Comparison of ENCODE assay signal across 8 mouse cellular contexts in the genomic region with DNA sequence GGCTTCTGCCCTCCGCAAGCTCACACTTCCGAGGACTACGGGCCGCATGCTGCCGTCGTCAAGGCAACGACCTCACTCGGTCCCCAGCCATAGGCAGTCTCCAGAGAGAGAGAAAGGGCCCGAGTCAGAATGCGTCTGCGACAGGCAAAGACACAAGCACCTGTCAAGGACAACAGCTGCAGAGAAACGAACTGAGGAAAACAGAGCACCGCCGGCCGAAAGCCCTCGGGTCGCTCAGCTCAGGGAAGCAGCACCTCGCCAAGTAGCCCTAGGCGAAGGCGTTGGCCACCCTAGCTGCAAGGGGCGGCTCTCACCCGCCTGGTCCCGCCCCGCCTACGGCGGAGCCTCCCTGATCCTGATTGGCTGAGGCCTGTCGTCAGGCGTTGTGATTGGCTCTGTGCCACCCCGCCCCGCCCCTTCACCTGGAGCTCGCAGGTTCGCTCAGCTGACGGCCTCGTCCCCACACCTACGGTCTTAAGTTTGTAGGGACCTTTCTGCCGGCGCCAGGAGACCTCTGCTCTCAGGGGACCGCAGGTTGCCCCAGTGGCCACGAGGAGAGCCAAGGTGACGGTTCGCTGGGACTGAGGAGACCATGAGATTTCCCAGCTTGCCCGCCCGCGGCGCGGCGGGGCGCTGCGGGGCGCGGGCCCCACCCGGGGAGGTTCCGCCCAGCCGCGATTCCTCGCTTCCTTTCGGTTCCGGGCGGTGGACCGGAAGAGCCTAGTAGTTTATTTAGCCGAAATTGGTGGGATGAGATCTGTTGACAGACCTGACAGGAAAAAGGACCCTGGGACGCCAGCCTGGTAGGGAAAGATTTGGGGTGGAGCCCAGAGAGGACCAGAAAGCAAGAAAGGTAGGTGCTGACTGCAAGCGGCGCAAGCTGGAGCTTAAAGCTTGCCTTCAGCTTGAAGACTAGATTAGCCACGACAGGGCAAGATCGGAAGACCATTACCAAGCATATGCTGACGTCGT. TPM values are rescaled to one million over a fixed set of nuclear protein-coding genes. Genes with fewer than 3 reads are reported as not detected.
DNase-seq lines count a peak whose midpoint lies in the region; ATAC-seq lines count a peak whose summit lies in the region.

No protein-coding gene starts in this region.

- intact Hi-C loops in left cerebral cortex, postnatal 14 days (cut with DNase I), result no loop called here

- H3K4me2 ChIP-seq in intestine, embryonic 14.5 days (ENCODE audit: low read length), result peak overlapping the region; percentile 93

- ATAC-seq in intestine, embryonic 14.5 days (replicated peaks; ENCODE audit: low FRiP score, low TSS enrichment, low read depth), result peak; percentile 100

- H3K27me3 ChIP-seq in intestine, embryonic 14.5 days (replicated peaks; ENCODE audit: control insufficient read depth, insufficient read depth, low read length), result peaks cover 7% of the 10 kb centered on the region; the same call in 1 of the 2 replicates

- no peaks in the 10 kb centered on the region for H3K36me3 ChIP-seq in intestine, embryonic 14.5 days (ENCODE audit: control insufficient read depth, insufficient read depth, low read length)

- peak; percentile 90 to 94 for DNase-seq in adrenal gland, adult 18-20 months (ENCODE audit: low spot score in 2 of 2)
- DNase-seq in embryo, embryonic 11 days, result peak; percentile 90
- DNase-seq in gastrocnemius, postnatal 25 days, result peak; percentile 90
- peak; percentile 95 for DNase-seq in intestine, embryonic 14.5 days (ENCODE audit: low spot score)
- peak; percentile 94 to 96 for DNase-seq in left cerebral cortex, postnatal 14 days (ENCODE audit: low spot score in 2 of 2)
- DNase-seq in mesoderm, embryonic 11.5 days (ENCODE audit: low read depth, low spot score), result peak; percentile 90
- peak; percentile 95 for DNase-seq in right cerebral cortex, postnatal 36 days (ENCODE audit: low spot score in 2 of 2)
- peak; percentile 97 for DNase-seq in yolk sac, embryonic 10.5 days (ENCODE audit: low spot score)

- H3K27ac ChIP-seq in intestine, embryonic 14.5 days (ENCODE audit: low read depth), result peak overlapping the region; percentile 38; the same call in 1 of the 2 replicates

- under 1% methylated on average over 68 of the region's 68 CpGs for WGBS in intestine, embryonic 14.5 days

- peak overlapping the region; percentile 74 for H3K4me3 ChIP-seq in intestine, embryonic 14.5 days (ENCODE audit: low read depth, low read length)

- no peaks in the 10 kb centered on the region for H3K9me3 ChIP-seq in intestine, embryonic 14.5 days (ENCODE audit: control insufficient read depth, low read length)

- peak overlapping the region; percentile 52 for H3K9ac ChIP-seq in intestine, embryonic 14.5 days (ENCODE audit: low read length)

- peaks cover 9% of the 10 kb centered on the region for H3K4me1 ChIP-seq in intestine, embryonic 14.5 days (replicated peaks; ENCODE audit: control insufficient read depth, insufficient read depth, low read length)

RNA-seq across cellular contexts. Expression of gene Cdkl2, which starts 1.0 kb away (rescaled TPM):
- 1 to 10 TPM; 6.2 to 8.5 TPM for total RNA-seq in adrenal gland, adult 18-20 months (2021)
- 1 to 10 TPM; 3.7 to 4.1 TPM for total RNA-seq in gastrocnemius, postnatal 25 days (2021)
- polyA plus RNA-seq in intestine, embryonic 14.5 days (2014; fragmentation: Nextera tagmentation; extraction: Ambion mirVana), result 2.5 and 2.6 TPM in 2 replicates
- total RNA-seq in left cerebral cortex, postnatal 14 days (2021), result 10 to 100 TPM; 61.9 to 68.6 TPM

RNA-seq across cellular contexts. Expression of gene G3bp2, which starts 40.9 kb away (rescaled TPM):
- 100 to 1,000 TPM; 117 to 135 TPM for total RNA-seq in adrenal gland, adult 18-20 months (2021)
- total RNA-seq in gastrocnemius, postnatal 25 days (2021), result 10 to 100 TPM; 48.8 to 51.7 TPM
- polyA plus RNA-seq in intestine, embryonic 14.5 days (2014; fragmentation: Nextera tagmentation; extraction: Ambion mirVana), result 192 and 202 TPM in 2 replicates
- 100 to 1,000 TPM; 176 to 179 TPM for total RNA-seq in left cerebral cortex, postnatal 14 days (2021)

RNA-seq across cellular contexts. Expression of gene Odaph, which starts 55.4 kb away (rescaled TPM):
- not detected for total RNA-seq in adrenal gland, adult 18-20 months (2021)
- total RNA-seq in gastrocnemius, postnatal 25 days (2021), result not detected
- not detected in 2 replicates for polyA plus RNA-seq in intestine, embryonic 14.5 days (2014; fragmentation: Nextera tagmentation; extraction: Ambion mirVana)
- not detected for total RNA-seq in left cerebral cortex, postnatal 14 days (2021)

Comparison
In these comparisons a context has a peak if more than half of its experiments do, and no peak if none do; other contexts are left out.
1. Peak in every context shown above with its lines: DNase-seq, ATAC-seq, H3K4me3 ChIP-seq and H3K27ac ChIP-seq.
2. RNA of gene Cdkl2, which starts 1.0 kb away (total RNA-seq): 61.9 to 68.6 TPM in left cerebral cortex, postnatal 14 days; 6.2 to 8.5 TPM in adrenal gland, adult 18-20 months and 3.7 to 4.1 TPM in gastrocnemius, postnatal 25 days; every median in the first group is over 4 times any median in the second.